Mouse (Mus musculus): ENCODE measurements around the gene Wdr20rt. TPM values are rescaled to one million over a fixed set of nuclear protein-coding genes. Genes with fewer than 3 reads are reported as not detected.

Gene Wdr20rt
- polyA plus RNA-seq (2014; fragmentation: Nextera tagmentation; extraction: Ambion mirVana), result not detected in 2 replicates

- Histone ChIP-seq H3K9me3 (ENCODE audit: control insufficient read depth, low read length) (no peaks in the 10 kb centered on the region), H3K27me3 (replicated peaks; ENCODE audit: control insufficient read depth, insufficient read depth, low read length) (no peaks in the 10 kb centered on the region), H3K4me1 (replicated peaks; ENCODE audit: control insufficient read depth, insufficient read depth, low read length) (no peaks in the 10 kb centered on the region), H3K4me2 (no peak within 1 kb of the TSS), H3K9ac (ENCODE audit: low read depth, low read length) (no peak within 1 kb of the TSS), H3K27ac (ENCODE audit: low read depth, low read length) (no peak within 1 kb of the TSS), H3K36me3 (ENCODE audit: control insufficient read depth, insufficient read depth, low read length) (no peaks in the 10 kb centered on the region), H3K4me3 (ENCODE audit: low read depth, low read length) (no peak within 1 kb of the TSS)
- WGBS, result 89% methylated on average over 22 of the region's 22 CpGs
- DNase-seq (ENCODE audit: low spot score) (no peak), ATAC-seq (replicated peaks; ENCODE audit: low FRiP score) (no peak)
Observed at GRCm38 (mm10) chr12:65225467-65225945, at the start of gene Wdr20rt. TSS of gene Wdr20rt (plus strand) at chr12:65225517.

GRCm38 (mm10) chr12:65187365-65187764 is 38.0 kb upstream of the Wdr20rt start:
- no peak overlapping the region for H3K4me3 ChIP-seq (ENCODE audit: low read depth, low read length)
- no peaks in the 10 kb centered on the region for H3K27me3 ChIP-seq (replicated peaks; ENCODE audit: control insufficient read depth, insufficient read depth, low read length)
- no peak overlapping the region for H3K9ac ChIP-seq (ENCODE audit: low read depth, low read length)
- no peaks in the 10 kb centered on the region for H3K4me1 ChIP-seq (replicated peaks; ENCODE audit: control insufficient read depth, insufficient read depth, low read length)
- DNase-seq (ENCODE audit: low spot score), result no peak
- no peaks in the 10 kb centered on the region for H3K9me3 ChIP-seq (ENCODE audit: control insufficient read depth, low read length)
- H3K27ac ChIP-seq (ENCODE audit: low read depth, low read length), result no peak overlapping the region
- no peak for ATAC-seq (replicated peaks; ENCODE audit: low FRiP score)
- no peaks in the 10 kb centered on the region for H3K36me3 ChIP-seq (ENCODE audit: control insufficient read depth, insufficient read depth, low read length)
- no peak overlapping the region for H3K4me2 ChIP-seq
- WGBS, result 58% methylated on average over 3 of the region's 3 CpGs

GRCm38 (mm10) chr12:65189213-65189612 is 36.1 kb upstream of the Wdr20rt start:
- no peaks in the 10 kb centered on the region for H3K4me1 ChIP-seq (replicated peaks; ENCODE audit: control insufficient read depth, insufficient read depth, low read length)
- no peaks in the 10 kb centered on the region for H3K27me3 ChIP-seq (replicated peaks; ENCODE audit: control insufficient read depth, insufficient read depth, low read length)
- WGBS, result 65% methylated on average over 2 of the region's 2 CpGs
- H3K36me3 ChIP-seq (ENCODE audit: control insufficient read depth, insufficient read depth, low read length), result no peaks in the 10 kb centered on the region
- ATAC-seq (replicated peaks; ENCODE audit: low FRiP score), result no peak
- H3K9ac ChIP-seq (ENCODE audit: low read depth, low read length), result no peak overlapping the region
- H3K27ac ChIP-seq (ENCODE audit: low read depth, low read length), result no peak overlapping the region
- no peak overlapping the region for H3K4me3 ChIP-seq (ENCODE audit: low read depth, low read length)
- H3K9me3 ChIP-seq (ENCODE audit: control insufficient read depth, low read length), result no peaks in the 10 kb centered on the region
- no peak overlapping the region for H3K4me2 ChIP-seq
- DNase-seq (ENCODE audit: low spot score), result no peak

GRCm38 (mm10) chr12:65194003-65194530 is 31.2 kb upstream of the Wdr20rt start:
- Histone ChIP-seq H3K9me3 (ENCODE audit: control insufficient read depth, low read length) (no peaks in the 10 kb centered on the region), H3K9ac (ENCODE audit: low read depth, low read length) (no peak overlapping the region), H3K36me3 (ENCODE audit: control insufficient read depth, insufficient read depth, low read length) (no peaks in the 10 kb centered on the region), H3K4me2 (no peak overlapping the region), H3K4me1 (replicated peaks; ENCODE audit: control insufficient read depth, insufficient read depth, low read length) (no peaks in the 10 kb centered on the region), H3K27ac (ENCODE audit: low read depth, low read length) (no peak overlapping the region), H3K27me3 (replicated peaks; ENCODE audit: control insufficient read depth, insufficient read depth, low read length) (no peaks in the 10 kb centered on the region), H3K4me3 (ENCODE audit: low read depth, low read length) (no peak overlapping the region)
- DNase-seq (ENCODE audit: low spot score), result no peak
- no peak for ATAC-seq (replicated peaks; ENCODE audit: low FRiP score)
- 80% methylated on average over 5 of the region's 5 CpGs for WGBS

- Histone ChIP-seq H3K4me2 (no peak overlapping the region), H3K9ac (ENCODE audit: low read depth, low read length) (no peak overlapping the region), H3K27me3 (replicated peaks; ENCODE audit: control insufficient read depth, insufficient read depth, low read length) (no peaks in the 10 kb centered on the region), H3K36me3 (ENCODE audit: control insufficient read depth, insufficient read depth, low read length) (no peaks in the 10 kb centered on the region), H3K4me1 (replicated peaks; ENCODE audit: control insufficient read depth, insufficient read depth, low read length) (no peaks in the 10 kb centered on the region), H3K9me3 (ENCODE audit: control insufficient read depth, low read length) (no peaks in the 10 kb centered on the region), H3K27ac (ENCODE audit: low read depth, low read length) (no peak overlapping the region), H3K4me3 (ENCODE audit: low read depth, low read length) (no peak overlapping the region)
- ATAC-seq (replicated peaks; ENCODE audit: low FRiP score), result no peak
- 90% methylated on average over 2 of the region's 2 CpGs for WGBS
- no peak for DNase-seq (ENCODE audit: low spot score)
Observed at GRCm38 (mm10) chr12:65201812-65202211, 23.5 kb upstream of the Wdr20rt start.

GRCm38 (mm10) chr12:65206431-65206830 is 18.9 kb upstream of the Wdr20rt start:
- ATAC-seq (replicated peaks; ENCODE audit: low FRiP score) (no peak), DNase-seq (ENCODE audit: low spot score) (no peak)
- Histone ChIP-seq H3K9me3 (ENCODE audit: control insufficient read depth, low read length) (no peaks in the 10 kb centered on the region), H3K9ac (ENCODE audit: low read depth, low read length) (no peak overlapping the region), H3K4me3 (ENCODE audit: low read depth, low read length) (no peak overlapping the region), H3K27me3 (replicated peaks; ENCODE audit: control insufficient read depth, insufficient read depth, low read length) (no peaks in the 10 kb centered on the region), H3K4me2 (no peak overlapping the region), H3K4me1 (replicated peaks; ENCODE audit: control insufficient read depth, insufficient read depth, low read length) (no peaks in the 10 kb centered on the region), H3K27ac (ENCODE audit: low read depth, low read length) (no peak overlapping the region), H3K36me3 (ENCODE audit: control insufficient read depth, insufficient read depth, low read length) (no peaks in the 10 kb centered on the region)
- WGBS, result 69% methylated on average over 1 of the region's 1 CpGs

- Histone ChIP-seq H3K27ac (ENCODE audit: low read depth, low read length) (no peak overlapping the region), H3K9me3 (ENCODE audit: control insufficient read depth, low read length) (no peaks in the 10 kb centered on the region), H3K4me1 (replicated peaks; ENCODE audit: control insufficient read depth, insufficient read depth, low read length) (no peaks in the 10 kb centered on the region), H3K27me3 (replicated peaks; ENCODE audit: control insufficient read depth, insufficient read depth, low read length) (no peaks in the 10 kb centered on the region), H3K36me3 (ENCODE audit: control insufficient read depth, insufficient read depth, low read length) (no peaks in the 10 kb centered on the region), H3K9ac (ENCODE audit: low read depth, low read length) (no peak overlapping the region), H3K4me2 (no peak overlapping the region), H3K4me3 (ENCODE audit: low read depth, low read length) (no peak overlapping the region)
- DNase-seq (ENCODE audit: low spot score), result no peak
- 83% methylated on average over 6 of the region's 6 CpGs for WGBS
- ATAC-seq (replicated peaks; ENCODE audit: low FRiP score), result no peak
Observed at GRCm38 (mm10) chr12:65216404-65216840, 8.9 kb upstream of the Wdr20rt start.

GRCm38 (mm10) chr12:65228628-65229027 is 3.3 kb downstream of the Wdr20rt start:
- DNase-seq (ENCODE audit: low spot score), result no peak
- Histone ChIP-seq H3K27ac (ENCODE audit: low read depth, low read length) (no peak overlapping the region), H3K4me3 (ENCODE audit: low read depth, low read length) (no peak overlapping the region), H3K9ac (ENCODE audit: low read depth, low read length) (no peak overlapping the region), H3K4me1 (replicated peaks; ENCODE audit: control insufficient read depth, insufficient read depth, low read length) (no peaks in the 10 kb centered on the region), H3K36me3 (ENCODE audit: control insufficient read depth, insufficient read depth, low read length) (no peaks in the 10 kb centered on the region), H3K27me3 (replicated peaks; ENCODE audit: control insufficient read depth, insufficient read depth, low read length) (no peaks in the 10 kb centered on the region), H3K4me2 (no peak overlapping the region), H3K9me3 (ENCODE audit: control insufficient read depth, low read length) (no peaks in the 10 kb centered on the region)
- ATAC-seq (replicated peaks; ENCODE audit: low FRiP score), result no peak
- 84% methylated on average over 6 of the region's 6 CpGs for WGBS

- no peak overlapping the region for H3K4me2 ChIP-seq
- H3K36me3 ChIP-seq (ENCODE audit: control insufficient read depth, insufficient read depth, low read length), result no peaks in the 10 kb centered on the region
- H3K9me3 ChIP-seq (ENCODE audit: control insufficient read depth, low read length), result no peaks in the 10 kb centered on the region
- ATAC-seq (replicated peaks; ENCODE audit: low FRiP score) (no peak), DNase-seq (ENCODE audit: low spot score) (no peak)
- no peaks in the 10 kb centered on the region for H3K27me3 ChIP-seq (replicated peaks; ENCODE audit: control insufficient read depth, insufficient read depth, low read length)
- H3K4me1 ChIP-seq (replicated peaks; ENCODE audit: control insufficient read depth, insufficient read depth, low read length), result no peaks in the 10 kb centered on the region
- no peak overlapping the region for H3K4me3 ChIP-seq (ENCODE audit: low read depth, low read length)
- no peak overlapping the region for H3K9ac ChIP-seq (ENCODE audit: low read depth, low read length)
- no peak overlapping the region for H3K27ac ChIP-seq (ENCODE audit: low read depth, low read length)
Observed at GRCm38 (mm10) chr12:65229041-65229440, 3.7 kb downstream of the Wdr20rt start.
